Mouse (Mus musculus) thymus, adult 2 months (tissue): ENCODE measurements around the gene Ppp1r12a.

Source experiments
- CTCF ChIP-seq: fragments of 200-500 bp; IDR thresholded peaks from 2 replicates; pipeline ENCODE4 v1.5.1; 2012; ENCODE audit warnings: mild to moderate bottlenecking, control low read depth, low read length, moderate library complexity, borderline replicate concordance; ENCODE audit not compliant: control insufficient read depth, poor library complexity, insufficient read depth; ENCODE audit errors: extremely low read depth
- POLR2A ChIP-seq: fragments of 200-500 bp; IDR thresholded peaks from 2 replicates; pipeline ENCODE4 v1.6.1; 2012; ENCODE audit warnings: mild to moderate bottlenecking, low read length, control low read depth, moderate library complexity; ENCODE audit not compliant: control insufficient read depth, poor library complexity, insufficient read depth; ENCODE audit errors: extremely low read depth

DNA sequence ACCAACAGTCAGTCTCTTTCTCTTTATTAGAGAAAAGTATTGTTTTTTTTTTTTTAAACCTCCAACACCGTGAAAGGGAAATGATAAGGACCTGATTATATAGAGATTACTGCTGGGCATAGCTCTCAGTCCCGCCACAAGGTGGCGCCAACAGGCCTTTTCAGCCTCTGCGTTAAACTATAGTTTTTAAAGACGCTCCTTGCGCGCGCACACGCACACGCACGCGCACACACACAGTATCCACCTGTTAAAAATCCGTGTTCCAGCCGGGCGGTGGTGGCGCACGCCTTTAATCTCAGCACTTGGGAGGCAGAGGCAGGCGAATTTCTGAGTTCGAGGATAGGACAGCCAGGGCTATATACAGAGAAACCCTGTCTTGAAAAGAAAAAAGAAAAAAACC lies 138.8 kb downstream of the Ppp1r12a start:
- peak; percentile 79; the same call in 1 of the 2 replicates for TF ChIP-seq CTCF
- TF ChIP-seq POLR2A: no peak
